Mouse (Mus musculus) heart, adult 8-10 months (tissue): ENCODE data around the gene Slc6a1. TPM values are rescaled to one million over a fixed set of nuclear protein-coding genes. Genes with fewer than 3 reads are reported as not detected.

Experiments
- DNase-seq: peaks from one replicate; pipeline ENCODE4 v3.0.0; 2022; ENCODE audit warnings: low spot score
- total RNA-seq, 4 experiments: library from RNA; stranded (reverse); gene quantifications; 2 replicates each; pipeline ENCODE4 v1.2.4; 2022

Slc6a1 gene
- total RNA-seq, 4 experiments from 2014 or later = 0.06 to 0.12 (median 0.11) TPM; not detected in 1

- DNase-seq = peak; percentile 64
These were observed 75.7 kb downstream of the Slc6a1 start for GRCm38 (mm10) chr6:114358171-114358570.

GRCm38 (mm10) chr6:114362355-114362754 lies 79.9 kb downstream of the Slc6a1 start:
- peak; percentile 24 for DNase-seq

GRCm38 (mm10) chr6:114363740-114364139 lies 81.3 kb downstream of the Slc6a1 start:
- peak; percentile 28 for DNase-seq

GRCm38 (mm10) chr6:114364734-114365133 lies 82.3 kb downstream of the Slc6a1 start:
- DNase-seq = peak; percentile 21

- DNase-seq = no peak
These were observed 83.8 kb downstream of the Slc6a1 start for GRCm38 (mm10) chr6:114366191-114366590.

Other genes starting within 250 kb of the Slc6a1 start
- gene Atp2b2, start 240.0 kb upstream of the Slc6a1 start, total RNA-seq = 1 to 10 TPM; 1.0 to 3.0 (median 1.6) TPM
- gene Slc6a11, start 151.4 kb upstream of the Slc6a1 start, total RNA-seq = not detected
- gene Hrh1, start 115.3 kb downstream of the Slc6a1 start, total RNA-seq = under 1 TPM; 0.31 to 0.69 (median 0.49) TPM